Mouse (Mus musculus): Measurements from ENCODE around the gene Gm11937. TPM values are rescaled to one million over a fixed set of nuclear protein-coding genes. Genes with fewer than 3 reads are reported as not detected.
A peak's percentile ranks its signal among the peaks of the same experiment; 100 is the strongest.

The Gm11937 gene
- total RNA-seq, 2 experiments from 2014 or later = not detected

- no peak for DNase-seq (ENCODE audit: low spot score in 2 of 2)
These were observed 28.4 kb downstream of the Gm11937 start for GRCm38 (mm10) chr11:99581564-99581963.

GRCm38 (mm10) chr11:99581051-99581450 is 28.9 kb downstream of the Gm11937 start:
- no peak for DNase-seq (ENCODE audit: low spot score in 2 of 2)

- DNase-seq (ENCODE audit: low spot score in 2 of 2) = no peak
These were observed 29.4 kb downstream of the Gm11937 start, which contains the start of gene Krtap1-5 for GRCm38 (mm10) chr11:99580636-99581035. Gene Krtap1-5 (minus strand): TSS chr11:99581016.

GRCm38 (mm10) chr11:99574106-99574505 is 35.9 kb downstream of the Gm11937 start:
- DNase-seq (ENCODE audit: low spot score in 2 of 2) = peak; percentile 48 to 56

GRCm38 (mm10) chr11:99573164-99573563 is 36.8 kb downstream of the Gm11937 start:
- no peak for DNase-seq (ENCODE audit: low spot score in 2 of 2)

GRCm38 (mm10) chr11:99566530-99566929 is 43.5 kb downstream of the Gm11937 start, which contains the start of gene Krtap3-1:
Gene Krtap3-1 (minus strand): TSS chr11:99566630.
- DNase-seq (ENCODE audit: low spot score in 2 of 2) = no peak

- DNase-seq (ENCODE audit: low spot score in 2 of 2) = no peak
These were observed 47.4 kb downstream of the Gm11937 start for GRCm38 (mm10) chr11:99562580-99562979.

Other genes with a start within 250 kb of the Gm11937 start
- gene Krt28, start 235.3 kb downstream of the Gm11937 start, total RNA-seq (2021) = not detected
- gene Krt10, start 220.8 kb downstream of the Gm11937 start, total RNA-seq (2021) = 1 to 10 TPM; 7.6 to 8.2 TPM
- not detected for gene Krt12, start 187.9 kb downstream of the Gm11937 start, total RNA-seq (2021)
- under 1 TPM in 1 of 2 experiments, not detected in 1; 0.32 TPM for gene Krt20, start 172.0 kb downstream of the Gm11937 start, total RNA-seq (2021)
- gene Krt23, start 117.1 kb downstream of the Gm11937 start, total RNA-seq (2021) = under 1 TPM in 1 of 2 experiments, not detected in 1; 0.16 TPM
- not detected for gene Krt39, start 88.9 kb downstream of the Gm11937 start, total RNA-seq (2021)
- gene Krt40, start 67.0 kb downstream of the Gm11937 start, total RNA-seq (2021) = not detected
- gene Krtap3-3, start 59.3 kb downstream of the Gm11937 start, total RNA-seq (2021) = not detected
- not detected for gene Krtap3-2, start 53.3 kb downstream of the Gm11937 start, total RNA-seq (2021)
- gene Gm11939, start 50.7 kb downstream of the Gm11937 start, total RNA-seq (2021) = not detected
- gene Krtap3-1, start 43.6 kb downstream of the Gm11937 start, total RNA-seq (2021) = not detected
- not detected for gene Krtap1-5, start 29.2 kb downstream of the Gm11937 start, total RNA-seq (2021)
- gene Krtap1-4, start 26.5 kb downstream of the Gm11937 start, total RNA-seq (2021) = not detected
- not detected for gene Krtap1-3, start 18.9 kb downstream of the Gm11937 start, total RNA-seq (2021)
- gene Krtap9-3, start 12.1 kb downstream of the Gm11937 start, total RNA-seq (2021) = not detected
- not detected for gene Gm11938, start 6.9 kb downstream of the Gm11937 start, total RNA-seq (2021)
- not detected for gene Krtap2-4, start 4.7 kb upstream of the Gm11937 start, total RNA-seq (2021)
- gene Gm11562, start 10.2 kb upstream of the Gm11937 start, total RNA-seq (2021) = not detected
- gene Krtap4-1, start 18.0 kb upstream of the Gm11937 start, total RNA-seq (2021) = not detected
- not detected for gene Krtap4-2, start 24.9 kb upstream of the Gm11937 start, total RNA-seq (2021)
- not detected for gene Krtap4-7, start 33.9 kb upstream of the Gm11937 start, total RNA-seq (2021)
- not detected for gene Gm11555, start 40.0 kb upstream of the Gm11937 start, total RNA-seq (2021)
- gene Gm11563, start 48.8 kb upstream of the Gm11937 start, total RNA-seq (2021) = not detected
- not detected for gene Krtap4-6, start 55.8 kb upstream of the Gm11937 start, total RNA-seq (2021)
- gene Gm14190, start 80.6 kb upstream of the Gm11937 start, total RNA-seq (2021) = not detected
- gene Gm14180, start 124.1 kb upstream of the Gm11937 start, total RNA-seq (2021) = not detected
- gene Gm11595, start 162.7 kb upstream of the Gm11937 start, total RNA-seq (2021) = not detected
- not detected for gene Krtap4-8, start 170.5 kb upstream of the Gm11937 start, total RNA-seq (2021)
- gene Krtap4-9, start 175.0 kb upstream of the Gm11937 start, total RNA-seq (2021) = not detected
- gene Gm11596, start 183.3 kb upstream of the Gm11937 start, total RNA-seq (2021) = not detected
- gene Gm11569, start 188.7 kb upstream of the Gm11937 start, total RNA-seq (2021) = not detected
- gene Gm11554, start 194.3 kb upstream of the Gm11937 start, total RNA-seq (2021) = not detected
- not detected for gene Krtap4-13, start 199.7 kb upstream of the Gm11937 start, total RNA-seq (2021)
- gene Gm11564, start 205.5 kb upstream of the Gm11937 start, total RNA-seq (2021) = not detected
- gene 2300003K06Rik, start 227.9 kb upstream of the Gm11937 start, total RNA-seq (2021) = not detected
- not detected for gene Krtap4-16, start 241.4 kb upstream of the Gm11937 start, total RNA-seq (2021)
- not detected for gene Gm11568, start 247.7 kb upstream of the Gm11937 start, total RNA-seq (2021)

Data from gastrocnemius, postnatal 4 days (tissue).